Mouse (Mus musculus) midbrain, embryonic 15.5 days (tissue): ENCODE data around the gene Batf3. TPM values are rescaled to one million over a fixed set of nuclear protein-coding genes. Genes with fewer than 3 reads are reported as not detected.

Source experiments
- ATAC-seq: fragments of 200-750 bp; cut with Nextera tagmentation; replicated peaks from 2 replicates; pipeline ENCODE4 v1.8.0; 2017; ENCODE audit warnings: moderate TSS enrichment
- H3K27ac ChIP-seq: fragments of 300-500 bp; sonication (generic); 2 replicates; pipeline ENCODE4 v1.5.1; 2015; ENCODE audit warnings: mild to moderate bottlenecking, inconsistent platforms
- H3K27me3 ChIP-seq: fragments of 300-500 bp; sonication (generic); replicated peaks from 2 replicates; pipeline ENCODE4 v1.6.1; 2015; ENCODE audit warnings: inconsistent platforms
- H3K36me3 ChIP-seq: fragments of 300-500 bp; sonication (generic); replicated peaks from 2 replicates; pipeline ENCODE4 v1.6.1; 2015; ENCODE audit warnings: inconsistent platforms
- H3K4me1 ChIP-seq: fragments of 300-500 bp; sonication (generic); 2 replicates; pipeline ENCODE4 v1.6.1; 2015; ENCODE audit warnings: inconsistent platforms
- H3K4me2 ChIP-seq: fragments of 300-500 bp; sonication (generic); 2 replicates; pipeline ENCODE4 v1.6.1; 2015; ENCODE audit warnings: inconsistent platforms, mild to moderate bottlenecking, moderate library complexity
- H3K4me3 ChIP-seq: fragments of 300-500 bp; sonication (generic); 2 replicates; pipeline ENCODE4 v1.5.1; 2015; ENCODE audit warnings: mild to moderate bottlenecking, inconsistent platforms
- H3K9ac ChIP-seq: fragments of 300-500 bp; sonication (generic); 2 replicates; pipeline ENCODE4 v1.6.1; 2015; ENCODE audit warnings: mild to moderate bottlenecking, inconsistent platforms
- H3K9me3 ChIP-seq: fragments of 300-500 bp; sonication (generic); 2 replicates; pipeline ENCODE4 v1.6.1; 2016; ENCODE audit warnings: inconsistent platforms
- WGBS: fragments of 180-500 bp; shearing (Covaris S2); methylation state at CpG from one replicate; pipeline ENCODE4 v1.1.7; 2015; ENCODE audit warnings: mixed read lengths; 5-methylcytosine and 5-hydroxymethylcytosine counted together
- polyA plus RNA-seq: library from polyadenylated mRNA; unstranded; fragments of >200 nt; fragmentation: Nextera tagmentation; extraction: Ambion mirVana; gene quantifications from 2 replicates; pipeline ENCODE4 v1.2.1, GENCODE M21; 2015

Gene Batf3
- polyA plus RNA-seq, 1 experiment from 2014 or later, result 0.84 TPM

DNA sequence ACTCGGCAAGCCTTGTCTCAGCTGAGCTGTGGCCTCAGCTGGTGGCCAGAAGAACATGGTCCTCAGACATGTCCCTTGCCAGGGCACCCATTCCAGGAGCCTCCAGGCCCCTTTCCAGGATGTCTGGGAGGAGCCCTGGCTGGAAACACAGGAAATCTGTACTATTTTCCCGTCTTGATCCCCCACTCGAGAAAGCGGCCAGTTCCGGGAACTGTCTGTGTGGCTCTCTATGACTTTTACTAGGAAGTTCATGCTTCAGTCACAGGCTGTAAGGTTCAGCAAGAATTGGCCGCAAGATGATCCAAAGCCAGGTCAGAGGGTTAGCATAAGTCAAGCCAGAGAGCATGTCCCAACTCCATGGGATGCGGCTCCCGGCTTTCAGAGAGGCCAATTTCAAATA lies 5.6 kb upstream of the Batf3 start:
- no peak overlapping the region for H3K4me3 ChIP-seq
- WGBS, result 84% methylated on average over 8 of the region's 8 CpGs
- H3K4me1 ChIP-seq, result no peaks in the 10 kb centered on the region
- H3K9me3 ChIP-seq, result no peaks in the 10 kb centered on the region
- H3K4me2 ChIP-seq, result no peak overlapping the region
- no peak for ATAC-seq
- no peak overlapping the region for H3K27ac ChIP-seq
- H3K9ac ChIP-seq, result no peak overlapping the region
- peaks cover 6% of the 10 kb centered on the region for H3K27me3 ChIP-seq
- H3K36me3 ChIP-seq, result no peaks in the 10 kb centered on the region

DNA sequence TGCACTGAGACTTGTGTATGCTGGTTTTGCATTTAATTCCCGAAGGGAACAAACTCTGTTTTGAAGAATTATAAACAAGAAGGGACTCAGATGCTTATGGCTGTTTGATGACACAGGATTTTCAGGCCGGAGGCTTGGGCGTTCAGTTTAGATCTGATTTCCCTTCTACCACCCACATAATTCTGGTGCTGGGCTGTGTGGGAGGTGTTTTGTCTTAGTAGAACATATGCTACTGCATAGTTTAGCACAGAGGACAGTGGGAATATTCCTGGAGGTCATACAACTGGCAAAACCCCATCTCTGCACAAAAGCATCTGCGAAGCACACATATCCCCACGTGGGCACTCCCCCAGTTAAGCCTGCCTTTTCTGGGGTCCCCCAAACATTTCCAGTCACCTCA lies 4.1 kb upstream of the Batf3 start:
- H3K36me3 ChIP-seq, result no peaks in the 10 kb centered on the region
- H3K9ac ChIP-seq, result no peak overlapping the region
- H3K4me1 ChIP-seq, result peaks cover 11% of the 10 kb centered on the region
- no peak for ATAC-seq
- peaks cover 16% of the 10 kb centered on the region for H3K27me3 ChIP-seq
- no peak overlapping the region for H3K27ac ChIP-seq
- H3K4me2 ChIP-seq, result no peak overlapping the region
- 79% methylated on average over 5 of the region's 5 CpGs for WGBS
- no peak overlapping the region for H3K4me3 ChIP-seq
- no peaks in the 10 kb centered on the region for H3K9me3 ChIP-seq

DNA sequence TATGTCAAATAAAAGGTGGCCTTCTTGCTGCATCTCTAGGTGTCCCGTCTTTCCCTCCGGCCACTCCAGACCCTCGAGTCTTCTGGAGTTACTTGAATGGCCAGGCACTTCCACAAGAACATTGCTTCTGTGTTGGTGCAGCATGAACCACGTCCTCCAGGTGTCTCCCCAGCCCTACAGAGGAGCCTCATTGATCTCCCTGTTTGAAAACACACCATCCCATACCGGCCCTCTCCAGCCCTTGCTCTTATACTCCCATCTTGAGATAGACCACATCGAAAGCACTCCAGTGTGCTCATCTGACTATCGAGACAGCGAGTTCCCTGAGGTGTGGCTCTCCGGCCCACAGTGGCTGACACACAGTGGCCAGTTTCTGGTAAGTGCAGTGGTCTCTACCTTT lies 2.6 kb upstream of the Batf3 start:
- no peak overlapping the region for H3K4me3 ChIP-seq
- WGBS, result 74% methylated on average over 9 of the region's 9 CpGs
- no peaks in the 10 kb centered on the region for H3K36me3 ChIP-seq
- no peak overlapping the region for H3K4me2 ChIP-seq
- H3K27me3 ChIP-seq, result peaks cover 31% of the 10 kb centered on the region
- H3K27ac ChIP-seq, result no peak overlapping the region
- no peak for ATAC-seq
- H3K9ac ChIP-seq, result no peak overlapping the region
- H3K9me3 ChIP-seq, result no peaks in the 10 kb centered on the region
- H3K4me1 ChIP-seq, result peaks cover 13% of the 10 kb centered on the region

- 63% methylated on average over 14 of the region's 14 CpGs for WGBS
- H3K27ac ChIP-seq, result no peak overlapping the region
- H3K27me3 ChIP-seq, result peaks cover 34% of the 10 kb centered on the region
- no peak overlapping the region for H3K9ac ChIP-seq
- peaks cover 13% of the 10 kb centered on the region for H3K4me1 ChIP-seq
- H3K4me3 ChIP-seq, result peak overlapping the region; percentile 67
- no peaks in the 10 kb centered on the region for H3K9me3 ChIP-seq
- peak overlapping the region; percentile 100 for H3K4me2 ChIP-seq
- no peak for ATAC-seq
- no peaks in the 10 kb centered on the region for H3K36me3 ChIP-seq
Measured at GRCm38 (mm10) chr1:191096871-191097681, 571 bp upstream of the Batf3 start.

DNA sequence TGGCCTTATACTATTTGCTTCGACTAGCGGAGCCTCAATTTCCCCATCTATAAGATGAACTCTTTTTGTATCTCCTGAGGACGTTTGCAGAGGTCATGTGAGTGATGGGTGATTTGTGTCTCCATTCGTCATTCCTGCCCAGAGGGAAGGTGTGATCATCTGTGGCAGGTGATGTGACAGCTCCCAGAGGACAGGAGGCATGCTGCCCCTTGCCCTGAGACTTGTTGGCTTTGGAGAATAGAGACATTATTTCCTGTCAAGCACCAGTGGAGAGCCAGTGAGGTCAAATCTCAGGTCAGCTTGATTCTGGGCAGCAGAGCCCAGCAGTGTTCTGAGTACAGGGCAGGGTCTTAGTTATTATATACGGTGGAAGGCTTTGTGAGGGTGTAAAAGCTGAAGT lies 1.5 kb downstream of the Batf3 start:
- peaks cover 34% of the 10 kb centered on the region for H3K27me3 ChIP-seq

DNA sequence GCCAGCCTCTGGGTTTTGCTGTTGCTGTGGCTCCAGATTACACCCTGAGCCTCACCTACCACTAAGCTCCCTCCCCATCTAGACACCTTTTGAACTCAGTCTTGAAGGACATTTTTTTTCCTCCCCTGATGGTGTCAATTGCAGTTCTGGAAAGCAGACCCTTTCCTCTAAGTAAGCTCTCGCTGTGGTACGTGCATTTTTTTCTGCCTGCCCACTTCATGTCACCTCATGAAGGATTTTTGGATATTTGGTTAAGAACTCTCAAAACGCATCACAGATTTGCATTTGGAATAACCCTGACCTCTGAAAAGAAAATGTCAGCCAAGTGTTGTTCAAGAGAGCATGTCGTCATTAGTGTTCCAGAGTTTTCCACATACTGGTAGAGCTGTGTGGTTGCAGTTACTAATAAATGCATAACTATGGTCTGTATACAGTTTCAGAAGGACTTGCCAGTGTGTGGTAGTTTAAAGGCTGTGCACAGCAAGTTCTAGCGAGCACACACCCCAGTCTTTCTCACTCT lies 2.2 kb downstream of the Batf3 start:
- ATAC-seq, result no peak
- Histone ChIP-seq H3K27me3 (peaks cover 34% of the 10 kb centered on the region), H3K4me2 (no peak overlapping the region), H3K4me3 (no peak overlapping the region), H3K9me3 (no peaks in the 10 kb centered on the region), H3K4me1 (peaks cover 13% of the 10 kb centered on the region), H3K36me3 (no peaks in the 10 kb centered on the region), H3K27ac (no peak overlapping the region), H3K9ac (no peak overlapping the region)
- WGBS, result 75% methylated on average over 5 of the region's 5 CpGs

More for the DNA sequence above, 1.5 kb downstream of the Batf3 start:
- no peak overlapping the region for H3K27ac ChIP-seq
- no peak overlapping the region for H3K4me3 ChIP-seq
- H3K4me2 ChIP-seq, result peak overlapping the region; percentile 100
- no peaks in the 10 kb centered on the region for H3K36me3 ChIP-seq
- H3K9ac ChIP-seq, result no peak overlapping the region
- H3K4me1 ChIP-seq, result peaks cover 13% of the 10 kb centered on the region
- 40% methylated on average over 5 of the region's 5 CpGs for WGBS
- ATAC-seq, result no peak
- H3K9me3 ChIP-seq, result no peaks in the 10 kb centered on the region

DNA sequence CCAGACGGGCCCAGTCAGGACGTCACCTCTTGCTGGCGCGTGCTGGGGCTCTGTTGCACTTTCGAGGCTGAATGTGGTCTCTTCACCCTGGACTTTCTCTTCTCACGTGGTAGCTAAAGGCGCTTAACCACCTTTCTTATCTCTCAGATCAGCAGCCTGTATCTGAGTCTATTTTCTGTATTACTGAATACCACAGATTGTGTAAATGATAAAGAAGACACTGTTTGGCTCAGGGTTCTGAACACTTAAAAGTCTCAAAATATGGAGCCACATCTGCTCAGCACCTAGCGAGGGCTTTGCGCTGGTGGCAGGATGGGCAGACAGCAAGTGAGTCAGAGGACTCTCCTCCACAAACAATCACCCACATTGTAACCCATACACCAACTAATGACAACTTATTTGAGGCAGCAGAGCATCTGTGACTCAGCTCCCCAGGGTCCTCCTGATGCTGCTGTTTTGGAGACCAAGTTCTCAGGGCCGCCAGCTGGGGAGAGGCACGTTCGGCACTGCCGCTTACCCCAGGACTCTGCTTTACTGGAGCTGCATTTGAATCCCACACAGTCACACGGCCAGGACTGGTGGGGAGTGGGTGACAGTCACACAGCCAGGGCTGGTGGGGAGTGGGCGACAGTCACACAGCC lies 5.2 kb downstream of the Batf3 start:
- Histone ChIP-seq H3K4me3 (no peak overlapping the region), H3K9ac (no peak overlapping the region), H3K9me3 (no peaks in the 10 kb centered on the region), H3K4me2 (no peak overlapping the region), H3K4me1 (peaks cover 9% of the 10 kb centered on the region), H3K36me3 (no peaks in the 10 kb centered on the region), H3K27me3 (peaks cover 24% of the 10 kb centered on the region), H3K27ac (no peak overlapping the region)
- WGBS, result 83% methylated on average over 15 of the region's 15 CpGs
- no peak for ATAC-seq

GRCm38 (mm10) chr1:191105246-191105645 lies 7.6 kb downstream of the Batf3 start:
- Histone ChIP-seq H3K36me3 (no peaks in the 10 kb centered on the region), H3K9me3 (no peaks in the 10 kb centered on the region), H3K4me1 (no peaks in the 10 kb centered on the region), H3K9ac (no peak overlapping the region), H3K27me3 (peaks cover 1% of the 10 kb centered on the region; the same call in 1 of the 2 replicates), H3K4me2 (no peak overlapping the region), H3K27ac (no peak overlapping the region), H3K4me3 (no peak overlapping the region)
- 87% methylated on average over 9 of the region's 9 CpGs for WGBS
- no peak for ATAC-seq

- no peaks in the 10 kb centered on the region for H3K36me3 ChIP-seq
- H3K27ac ChIP-seq, result no peak overlapping the region
- H3K4me1 ChIP-seq, result no peaks in the 10 kb centered on the region
- ATAC-seq, result no peak
- no peak overlapping the region for H3K4me2 ChIP-seq
- WGBS, result 77% methylated on average over 10 of the region's 10 CpGs
- H3K27me3 ChIP-seq, result no peaks in the 10 kb centered on the region
- no peak overlapping the region for H3K9ac ChIP-seq
- no peaks in the 10 kb centered on the region for H3K9me3 ChIP-seq
- no peak overlapping the region for H3K4me3 ChIP-seq
Measured at GRCm38 (mm10) chr1:191107306-191107705, 9.7 kb downstream of the Batf3 start.

GRCm38 (mm10) chr1:191109907-191110306 lies 12.3 kb downstream of the Batf3 start:
- no peak overlapping the region for H3K4me2 ChIP-seq
- H3K27me3 ChIP-seq, result no peaks in the 10 kb centered on the region
- H3K36me3 ChIP-seq, result no peaks in the 10 kb centered on the region
- H3K4me3 ChIP-seq, result no peak overlapping the region
- H3K4me1 ChIP-seq, result no peaks in the 10 kb centered on the region
- no peak for ATAC-seq
- H3K27ac ChIP-seq, result no peak overlapping the region
- H3K9ac ChIP-seq, result no peak overlapping the region
- WGBS, result 92% methylated on average over 9 of the region's 9 CpGs
- H3K9me3 ChIP-seq, result no peaks in the 10 kb centered on the region

DNA sequence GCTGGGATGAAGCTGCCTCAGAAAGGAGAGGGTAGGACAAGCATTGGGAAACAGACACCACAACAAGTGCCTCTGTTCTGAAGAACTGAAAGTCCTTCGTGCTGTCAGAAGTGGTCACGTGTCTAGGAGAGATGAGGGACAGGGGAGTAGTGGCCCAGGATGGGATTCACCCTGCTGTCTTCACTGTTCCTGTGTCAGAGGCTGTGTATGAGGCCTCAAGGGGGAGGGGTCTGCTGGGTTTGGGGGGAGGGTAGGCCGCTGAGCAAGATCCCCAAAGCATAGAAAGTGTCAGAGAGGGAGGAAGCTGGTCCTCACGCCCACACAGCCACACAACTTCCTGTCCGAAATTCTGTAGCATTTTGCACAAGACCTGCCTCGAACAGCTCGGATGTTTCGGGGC lies 13.5 kb downstream of the Batf3 start:
- no peak for ATAC-seq
- 58% methylated on average over 8 of the region's 8 CpGs for WGBS
- H3K36me3 ChIP-seq, result no peaks in the 10 kb centered on the region
- H3K4me2 ChIP-seq, result no peak overlapping the region
- no peaks in the 10 kb centered on the region for H3K27me3 ChIP-seq
- no peaks in the 10 kb centered on the region for H3K4me1 ChIP-seq
- H3K27ac ChIP-seq, result no peak overlapping the region
- H3K4me3 ChIP-seq, result no peak overlapping the region
- H3K9me3 ChIP-seq, result no peaks in the 10 kb centered on the region
- no peak overlapping the region for H3K9ac ChIP-seq

DNA sequence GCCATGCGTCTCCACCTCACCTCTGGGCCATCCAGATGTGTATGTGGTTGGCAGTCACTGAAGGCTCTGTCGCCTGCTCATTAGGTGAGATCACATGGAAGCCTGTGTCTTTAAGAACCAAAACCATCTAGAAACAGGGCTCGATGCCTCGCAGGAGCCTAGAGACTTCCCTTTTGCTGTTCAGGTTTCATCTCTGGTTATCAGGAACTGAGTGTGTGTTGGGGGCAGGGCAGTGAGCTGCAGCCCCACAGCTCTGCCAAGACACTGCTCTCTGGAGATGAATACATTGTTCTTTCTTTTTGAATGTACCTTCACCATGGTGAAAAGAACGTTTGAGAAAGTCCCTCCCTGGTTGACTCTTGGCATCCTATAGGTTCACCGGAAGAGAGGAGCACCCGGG lies 17.2 kb downstream of the Batf3 start:
- Histone ChIP-seq H3K4me3 (no peak overlapping the region), H3K4me1 (no peaks in the 10 kb centered on the region), H3K9me3 (no peaks in the 10 kb centered on the region), H3K9ac (no peak overlapping the region), H3K27ac (no peak overlapping the region), H3K27me3 (no peaks in the 10 kb centered on the region), H3K4me2 (no peak overlapping the region), H3K36me3 (no peaks in the 10 kb centered on the region)
- 74% methylated on average over 7 of the region's 7 CpGs for WGBS
- ATAC-seq, result no peak
